In the genomic region with DNA sequence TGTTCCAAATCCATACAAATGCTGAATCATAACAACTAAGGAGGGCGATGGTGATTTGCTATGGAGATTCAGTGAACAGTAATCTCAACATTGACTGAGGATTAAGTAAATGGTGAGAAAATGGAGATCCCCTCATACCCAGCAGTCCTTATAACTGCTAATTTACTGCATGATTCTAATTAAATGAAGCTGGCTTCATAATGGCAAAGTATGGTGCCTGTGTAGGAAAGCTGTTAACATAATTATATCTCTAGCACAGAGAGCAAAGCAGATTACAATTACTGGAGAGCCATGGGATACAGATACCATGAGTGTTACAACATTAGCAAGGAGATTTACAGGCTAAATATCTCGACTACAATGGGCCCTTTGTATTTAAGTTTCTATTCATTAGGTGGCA, we compare ENCODE assay signal across 28 mouse cellular contexts.
DNase-seq lines count a peak whose midpoint lies in the region; ATAC-seq and TF ChIP-seq lines count a peak whose summit lies in the region.
"Had no signal": no experiment of that assay in that cellular context is flagged by ENCODE, and none has a peak within 500 bp of the region (broad histone marks: within the 10 kb centered on the region; RNA-seq: fewer than 3 reads in every experiment).

No protein-coding gene starts in this region.

- no peaks in the 10 kb centered on the region for H3K27me3 ChIP-seq in midbrain, embryonic 12.5 days
- H3K27me3 ChIP-seq in midbrain, embryonic 10.5 days (ENCODE audit: low read depth, poor library complexity, severe bottlenecking) = no peaks in the 10 kb centered on the region
- no peaks in the 10 kb centered on the region for H3K27me3 ChIP-seq in forebrain, embryonic 14.5 days (replicated peaks; ENCODE audit: control insufficient read depth, insufficient read depth, low read length)
- no peaks in the 10 kb centered on the region for H3K27me3 ChIP-seq in forebrain, postnatal 0 days (ENCODE audit: insufficient read depth, low read length)
- H3K27me3 ChIP-seq: heart, embryonic 13.5 days; intestine, embryonic 15.5 days; liver, embryonic 13.5 days; megakaryocyte, embryonic 14.5 days had no signal

- 37% methylated on average over 2 of the region's 2 CpGs for WGBS in midbrain, embryonic 12.5 days
- WGBS in midbrain, embryonic 10.5 days = 64% methylated on average over 2 of the region's 2 CpGs
- 8% methylated on average over 2 of the region's 2 CpGs for WGBS in forebrain, embryonic 14.5 days
- WGBS in forebrain, postnatal 0 days = 10% methylated on average over 2 of the region's 2 CpGs

- H3K9me3 ChIP-seq in midbrain, embryonic 12.5 days = no peaks in the 10 kb centered on the region
- H3K9me3 ChIP-seq in midbrain, embryonic 10.5 days (replicated peaks) = 0 out of 2 replicates have a peak, but pooled peaks cover 4% of the 10 kb centered on the region
- H3K9me3 ChIP-seq in forebrain, embryonic 14.5 days (replicated peaks; ENCODE audit: control insufficient read depth, low read length) = no peaks in the 10 kb centered on the region
- H3K9me3 ChIP-seq in forebrain, postnatal 0 days (ENCODE audit: low read length) = no peaks in the 10 kb centered on the region
- H3K9me3 ChIP-seq: heart, embryonic 13.5 days; intestine, embryonic 15.5 days; liver, embryonic 13.5 days; megakaryocyte, embryonic 14.5 days had no signal

- ATAC-seq in midbrain, embryonic 12.5 days (ENCODE audit: low FRiP score, low read depth) = peak; percentile 58
- ATAC-seq in forebrain, embryonic 14.5 days = peak; percentile 42; the same call in 1 of the 2 replicates
- peak; percentile 51; the same call in 1 of the 2 replicates for ATAC-seq in forebrain, postnatal 0 days
- ATAC-seq: CD4-positive, CD25-positive, alpha-beta regulatory T cell, adult 4 months; hindbrain, postnatal 0 days; intestine, embryonic 15.5 days; lung, postnatal 0 days had no signal

- peaks cover 6% of the 10 kb centered on the region; the same call in 1 of the 2 replicates for H3K4me1 ChIP-seq in midbrain, embryonic 12.5 days
- H3K4me1 ChIP-seq in midbrain, embryonic 10.5 days = no peaks in the 10 kb centered on the region; the same call in 1 of the 2 replicates
- H3K4me1 ChIP-seq in forebrain, embryonic 14.5 days (ENCODE audit: control insufficient read depth, insufficient read depth, low read length) = peaks cover 4% of the 10 kb centered on the region; the same call in 1 of the 2 replicates
- no peaks in the 10 kb centered on the region for H3K4me1 ChIP-seq in forebrain, postnatal 0 days (ENCODE audit: insufficient read depth)
- H3K4me1 ChIP-seq: heart, embryonic 13.5 days; hindbrain, embryonic 10.5 days; intestine, embryonic 15.5 days; liver, embryonic 13.5 days; megakaryocyte, embryonic 14.5 days had no signal

- no peaks in the 10 kb centered on the region for H3K36me3 ChIP-seq in midbrain, embryonic 12.5 days
- no peaks in the 10 kb centered on the region for H3K36me3 ChIP-seq in midbrain, embryonic 10.5 days
- no peaks in the 10 kb centered on the region for H3K36me3 ChIP-seq in forebrain, embryonic 14.5 days (ENCODE audit: control insufficient read depth, insufficient read depth, low read length)
- H3K36me3 ChIP-seq in forebrain, postnatal 0 days (ENCODE audit: insufficient read depth) = no peaks in the 10 kb centered on the region
- H3K36me3 ChIP-seq: heart, embryonic 13.5 days; hindbrain, embryonic 10.5 days; intestine, embryonic 15.5 days; liver, embryonic 13.5 days had no signal

- TF ChIP-seq CTCF in forebrain, postnatal 0 days (IDR thresholded peaks at IDR 0.05; ENCODE audit: low read depth) = no peak
- no peak for TF ChIP-seq CTCF in gastrocnemius, adult 2 months (IDR thresholded peaks at IDR 0.05)

- no peak for DNase-seq in midbrain, embryonic 10.5 days (ENCODE audit: low spot score)
- peak; percentile 46 for DNase-seq in forebrain, embryonic 14.5 days (ENCODE audit: low spot score)
- no peak for DNase-seq in forebrain, postnatal 0 days
- DNase-seq in retina, embryonic 14.5 days (ENCODE audit: low spot score) = peak; percentile 1
- DNase-seq in gastrocnemius, adult 2 months = no peak
- DNase-seq in left cerebral cortex, postnatal 25 days (ENCODE audit: low spot score in 2 of 2) = no peak
- DNase-seq: adrenal gland, postnatal 25 days; cerebellum, adult 18-20 months; cerebellum, postnatal 14 days; heart, postnatal 10 days; kidney, adult 2 months; kidney, postnatal 36 days; left cerebral cortex, postnatal 4 days; liver, embryonic 13.5 days; lung, adult 18-20 months; lung, postnatal 4 days; right cerebral cortex, adult 18-20 months; spleen, adult 18-20 months; thymus, postnatal 14 days had no signal

- no peak overlapping the region for H3K4me3 ChIP-seq in midbrain, embryonic 12.5 days
- H3K4me3 ChIP-seq in midbrain, embryonic 10.5 days = no peak overlapping the region
- no peak overlapping the region for H3K4me3 ChIP-seq in forebrain, embryonic 14.5 days (ENCODE audit: low read depth, low read length)
- H3K4me3 ChIP-seq in forebrain, postnatal 0 days (ENCODE audit: low read depth, low read length) = no peak overlapping the region
- no peak overlapping the region for H3K4me3 ChIP-seq in gastrocnemius, adult 2 months
- H3K4me3 ChIP-seq: erythroblast, embryonic 14.5 days; heart, embryonic 13.5 days; hindbrain, embryonic 10.5 days; intestine, embryonic 15.5 days; liver, embryonic 13.5 days; megakaryocyte, embryonic 14.5 days had no signal

- H3K9ac ChIP-seq in midbrain, embryonic 12.5 days (replicated peaks) = no peak overlapping the region
- no peak overlapping the region for H3K9ac ChIP-seq in forebrain, embryonic 14.5 days (ENCODE audit: low read length)
- no peak overlapping the region for H3K9ac ChIP-seq in forebrain, postnatal 0 days
- H3K9ac ChIP-seq: heart, embryonic 13.5 days; intestine, embryonic 15.5 days; liver, embryonic 13.5 days had no signal

- H3K4me2 ChIP-seq in midbrain, embryonic 12.5 days (replicated peaks) = no peak overlapping the region
- H3K4me2 ChIP-seq in forebrain, embryonic 14.5 days (ENCODE audit: low read length) = no peak overlapping the region
- H3K4me2 ChIP-seq in forebrain, postnatal 0 days (ENCODE audit: low read depth) = no peak overlapping the region
- H3K4me2 ChIP-seq: heart, embryonic 13.5 days; intestine, embryonic 15.5 days; liver, embryonic 13.5 days had no signal

- intact Hi-C loops in gastrocnemius, adult 2 months (cut with DNase I) = no loop called here
- intact Hi-C loops in left cerebral cortex, postnatal 25 days (cut with DNase I) = no loop called here

- H3K27ac ChIP-seq in midbrain, embryonic 12.5 days (replicated peaks) = no peak overlapping the region
- no peak overlapping the region for H3K27ac ChIP-seq in midbrain, embryonic 10.5 days (replicated peaks)
- no peak overlapping the region for H3K27ac ChIP-seq in forebrain, embryonic 14.5 days (ENCODE audit: low read depth, low read length)
- no peak overlapping the region for H3K27ac ChIP-seq in forebrain, postnatal 0 days (ENCODE audit: low read depth, low read length)
- H3K27ac ChIP-seq in gastrocnemius, adult 2 months = no peak overlapping the region
- H3K27ac ChIP-seq: heart, embryonic 13.5 days; hindbrain, embryonic 10.5 days; hindbrain, postnatal 0 days; intestine, embryonic 15.5 days; liver, embryonic 13.5 days had no signal

Comparison
In these comparisons a context has a peak if more than half of its experiments do, and no peak if none do; other contexts are left out.
1. DNase-seq: peak in forebrain, embryonic 14.5 days (single experiment) and retina, embryonic 14.5 days (single experiment); none in midbrain, embryonic 10.5 days (single experiment), forebrain, postnatal 0 days (single experiment), gastrocnemius, adult 2 months (single experiment) and left cerebral cortex, postnatal 25 days (0 of 2).
2. Peak in every context shown above with its lines, with median percentiles within 50 percentile points of each other: ATAC-seq.